Mouse (Mus musculus) lung, postnatal 14 days (tissue): Measurements from ENCODE around the gene Vtcn1.
A peak's percentile ranks its signal among the peaks of the same experiment; 100 is the strongest.
"Not testable (repeated sequence)": the region's sequence is repeated elsewhere in the genome, so short reads cannot be mapped to it uniquely, and the experiment has no call there.

Source experiments
- DNase-seq: peaks from one replicate; pipeline ENCODE4 v3.0.0; 2021

The Vtcn1 gene

GRCm38 (mm10) chr3:100825225-100825965 lies at the start of gene Vtcn1:
Gene Vtcn1 (plus strand): TSS chr3:100825459.
- no peak for DNase-seq

- DNase-seq = no peak
These were observed 48.3 kb upstream of the Vtcn1 start for GRCm38 (mm10) chr3:100776967-100777366.

- no peak for DNase-seq
These were observed 47.7 kb upstream of the Vtcn1 start for GRCm38 (mm10) chr3:100777568-100777967.

- DNase-seq = no peak
These were observed 39.2 kb upstream of the Vtcn1 start for GRCm38 (mm10) chr3:100786076-100786475.

- DNase-seq = no peak
These were observed 33.6 kb upstream of the Vtcn1 start for GRCm38 (mm10) chr3:100791670-100792069.

GRCm38 (mm10) chr3:100793345-100793744 lies 31.9 kb upstream of the Vtcn1 start:
- no peak for DNase-seq

GRCm38 (mm10) chr3:100796571-100796970 lies 28.7 kb upstream of the Vtcn1 start:
- no peak for DNase-seq

GRCm38 (mm10) chr3:100797166-100798145 lies 27.8 kb upstream of the Vtcn1 start:
- DNase-seq = no peak

GRCm38 (mm10) chr3:100798872-100799422 lies 26.3 kb upstream of the Vtcn1 start:
- DNase-seq = no peak

- no peak for DNase-seq
These were observed 20.3 kb upstream of the Vtcn1 start for GRCm38 (mm10) chr3:100804975-100805374.

- no peak for DNase-seq
These were observed 19.3 kb upstream of the Vtcn1 start for GRCm38 (mm10) chr3:100805925-100806324.

- no peak for DNase-seq
These were observed 14.8 kb upstream of the Vtcn1 start for GRCm38 (mm10) chr3:100810461-100810860.

- no peak for DNase-seq
These were observed 13.4 kb upstream of the Vtcn1 start for GRCm38 (mm10) chr3:100811836-100812235.

- DNase-seq = not testable (repeated sequence)
These were observed 9.8 kb upstream of the Vtcn1 start for GRCm38 (mm10) chr3:100815490-100815889.

GRCm38 (mm10) chr3:100818709-100819108 lies 6.5 kb upstream of the Vtcn1 start:
- DNase-seq = no peak

- no peak for DNase-seq
These were observed 5.7 kb upstream of the Vtcn1 start for GRCm38 (mm10) chr3:100819571-100819970.

GRCm38 (mm10) chr3:100820852-100821251 lies 4.4 kb upstream of the Vtcn1 start:
- no peak for DNase-seq

- peak; percentile 17 for DNase-seq
These were observed 4.0 kb upstream of the Vtcn1 start for GRCm38 (mm10) chr3:100821276-100821675.

GRCm38 (mm10) chr3:100843784-100844183 lies 18.5 kb downstream of the Vtcn1 start:
- no peak for DNase-seq

- no peak for DNase-seq
These were observed 19.1 kb downstream of the Vtcn1 start for GRCm38 (mm10) chr3:100844366-100844765.

- DNase-seq = no peak
These were observed 23.1 kb downstream of the Vtcn1 start for GRCm38 (mm10) chr3:100848348-100848747.

- DNase-seq = no peak
These were observed 25.2 kb downstream of the Vtcn1 start for GRCm38 (mm10) chr3:100850468-100850867.

- DNase-seq = peak; percentile 19
These were observed 31.0 kb downstream of the Vtcn1 start for GRCm38 (mm10) chr3:100856050-100856815.
